Mouse (Mus musculus) T-helper 2 cell (primary cell): ENCODE data around the gene Dnhd1.

Source experiments
- in situ Hi-C: fragments of 300-600 bp; cut with MboI, MseI; formaldehyde crosslinking; loops from one replicate; pipeline ENCODE4 v1.15.1; 2025; ENCODE audit warnings: high pct_unique_total_duplicates

Dnhd1 gene

DNA sequence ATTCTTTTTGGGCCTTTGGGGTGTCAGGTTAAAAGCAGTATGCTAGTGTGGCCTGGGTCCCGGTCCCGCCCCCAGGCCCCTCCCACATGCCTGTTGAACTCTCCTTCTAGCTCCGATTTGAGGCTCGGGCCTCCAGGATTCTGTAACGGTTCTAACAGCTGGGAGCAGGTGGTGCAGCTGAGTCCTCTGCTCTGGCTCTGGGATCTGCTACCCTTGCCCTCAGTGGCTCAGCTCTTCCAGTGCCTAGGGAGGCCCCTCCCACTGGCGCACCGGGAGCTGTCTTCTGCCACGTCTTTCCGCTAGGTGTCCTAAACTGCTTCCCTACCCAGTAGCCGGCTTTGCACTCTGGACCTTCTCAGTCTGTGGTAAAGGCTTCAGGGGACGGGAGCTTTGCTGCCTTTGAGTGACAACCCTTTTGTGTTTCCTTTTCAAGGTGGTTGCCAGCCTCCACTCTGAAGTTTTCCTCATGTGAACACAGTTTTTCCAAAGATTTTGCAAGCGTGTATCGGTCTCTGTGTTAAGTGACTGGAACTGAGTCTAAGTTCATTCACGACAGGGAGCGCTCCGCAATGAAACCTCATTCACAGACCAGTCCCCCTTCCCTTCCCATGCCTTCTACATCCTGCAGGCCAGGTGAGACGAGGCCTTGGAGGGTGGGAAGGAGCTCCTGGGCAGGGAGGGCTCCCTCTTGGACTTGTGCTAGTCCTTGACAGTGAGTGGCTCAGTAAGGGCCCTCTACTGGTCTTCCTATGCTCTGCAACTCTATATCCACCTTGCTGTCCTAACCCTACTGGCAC is at the start of gene Dnhd1:
Gene Dnhd1 (plus strand): TSS at position 189 of the 797 bp plus-strand sequence.
- in situ Hi-C loops, result loop anchor here (5.0 to 10.0 kb wide), 2 partner anchors 76 to 144 kb away; no protein-coding TSS in a partner anchor

DNA sequence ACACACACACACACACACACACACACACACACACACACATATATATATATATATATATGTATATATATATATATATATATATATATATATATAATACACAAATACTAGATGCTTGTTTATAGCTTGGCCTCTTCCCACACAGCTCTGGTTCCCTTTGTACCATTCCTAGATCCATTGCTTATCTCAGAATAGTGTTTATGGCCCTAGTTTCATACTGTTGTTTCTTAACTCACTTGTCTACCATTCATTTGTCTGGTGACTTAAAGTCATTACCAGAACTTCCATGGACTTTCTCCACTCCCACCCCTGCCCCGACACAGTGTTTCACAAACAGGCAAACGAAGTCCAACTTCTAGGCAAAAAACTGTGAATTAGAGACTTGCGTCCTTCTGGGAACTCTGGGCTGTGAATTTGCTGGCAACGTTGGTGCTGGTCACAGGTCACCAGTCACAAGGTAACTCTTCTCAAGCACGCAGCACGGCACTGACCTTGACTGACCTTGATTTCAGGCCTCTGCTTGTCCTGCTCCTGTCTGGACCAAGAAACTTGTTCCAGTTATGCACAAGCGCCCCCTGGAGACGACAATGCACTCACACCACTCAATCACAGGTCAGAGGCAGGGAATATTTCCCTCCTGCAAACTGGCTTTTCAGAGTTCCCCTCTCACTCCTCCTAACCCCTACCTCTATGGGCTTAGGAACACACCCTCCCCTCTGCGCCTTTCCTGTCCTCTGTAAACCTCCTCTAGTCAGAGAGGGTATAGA is 47.6 kb upstream of the Dnhd1 start:
- in situ Hi-C loops, result no loop called here

DNA sequence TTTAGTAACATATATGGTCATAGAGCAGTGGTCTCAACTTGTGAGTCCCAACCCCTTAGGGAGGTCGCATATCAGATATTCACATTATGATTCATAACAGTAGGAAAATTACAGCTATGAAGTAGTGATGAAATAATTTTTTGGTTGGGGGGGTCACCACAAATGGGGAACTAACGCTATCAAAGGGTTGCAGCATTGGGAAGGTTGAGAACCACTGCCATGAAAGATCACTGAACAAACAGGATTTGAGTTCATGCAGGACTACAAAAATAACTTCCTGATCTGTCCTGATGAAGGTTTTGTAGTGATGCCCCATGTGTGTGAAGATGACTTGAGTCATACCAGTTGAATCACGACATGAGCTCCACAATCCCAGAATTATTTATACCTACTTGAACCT is 42.2 kb upstream of the Dnhd1 start:
- in situ Hi-C loops, result no loop called here

DNA sequence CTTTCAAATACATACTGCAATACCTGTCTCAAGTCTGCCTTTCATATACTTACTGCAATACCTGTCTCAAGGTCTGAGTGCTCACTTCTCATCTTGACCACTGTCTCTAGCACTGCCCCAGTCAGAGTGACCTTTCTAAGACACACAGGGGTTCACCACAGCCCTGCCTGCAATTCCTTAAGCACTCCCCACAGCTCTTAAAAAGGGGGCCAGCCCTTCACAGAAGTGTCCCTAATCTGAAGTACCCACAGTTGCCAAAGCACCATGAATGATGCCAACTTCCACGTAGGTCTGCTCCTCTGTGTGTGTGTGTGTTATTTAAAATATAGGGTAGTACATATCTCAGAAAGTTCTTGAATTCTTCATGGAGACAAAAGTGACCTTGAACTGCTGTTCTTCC is 38.9 kb upstream of the Dnhd1 start:
- in situ Hi-C loops, result no loop called here

DNA sequence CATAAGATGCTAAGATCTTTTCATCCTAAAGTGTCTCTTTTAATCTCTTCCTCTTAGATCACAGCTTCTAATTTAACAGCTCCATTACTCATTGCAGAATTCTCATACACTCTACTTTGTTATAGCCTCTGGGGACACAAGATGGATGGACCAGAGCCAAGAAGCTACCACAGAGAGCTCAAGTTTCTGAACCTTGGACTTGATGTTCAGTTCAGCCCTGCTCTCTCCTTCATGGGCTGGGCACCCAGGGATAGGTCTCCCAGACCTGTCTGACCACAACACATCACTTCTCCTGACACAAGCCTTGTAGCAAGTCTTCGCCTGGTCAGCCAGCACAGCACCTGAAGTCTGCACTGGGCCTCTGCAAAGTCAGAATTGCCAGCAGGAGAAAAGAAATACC is 36.2 kb upstream of the Dnhd1 start:
- in situ Hi-C loops, result no loop called here

DNA sequence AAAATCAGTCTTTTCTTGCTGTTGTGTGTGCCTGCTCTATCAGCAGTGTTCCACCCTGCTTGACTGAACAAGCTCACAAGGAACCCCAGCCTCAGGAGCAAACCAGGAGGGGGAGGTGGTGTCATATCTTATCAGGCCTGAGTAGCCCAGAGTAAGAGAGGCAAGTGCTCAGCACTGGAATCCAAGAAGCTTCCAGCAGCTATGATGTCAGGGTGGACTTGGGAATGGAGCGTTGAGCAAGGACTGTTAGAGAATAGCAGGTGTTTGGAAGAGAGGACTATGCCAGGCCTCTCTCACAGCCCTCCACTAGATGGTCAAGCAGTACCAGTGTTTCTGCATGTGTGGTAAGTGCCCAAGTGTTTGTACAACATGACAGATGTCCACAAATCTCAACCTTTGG is 34.9 kb upstream of the Dnhd1 start:
- in situ Hi-C loops, result no loop called here

DNA sequence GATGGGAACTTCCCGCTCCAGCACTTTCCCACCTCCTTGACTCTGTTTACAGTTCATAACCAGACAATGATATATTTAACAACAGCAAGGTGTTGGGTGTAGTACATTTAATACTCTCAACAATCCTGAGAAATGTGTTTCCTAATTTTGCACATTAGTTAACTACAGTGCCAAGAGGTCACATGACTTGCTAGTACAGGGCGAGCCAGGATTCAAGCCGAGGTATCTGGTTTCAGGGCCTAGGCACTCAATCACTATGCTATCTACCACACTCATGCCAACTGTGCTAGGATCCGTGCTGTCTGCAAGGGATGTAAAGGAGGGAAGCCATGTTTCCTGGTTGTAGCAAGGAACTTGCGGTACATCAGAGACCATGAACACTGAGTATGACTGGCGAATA is 34.1 kb upstream of the Dnhd1 start:
- in situ Hi-C loops, result no loop called here

DNA sequence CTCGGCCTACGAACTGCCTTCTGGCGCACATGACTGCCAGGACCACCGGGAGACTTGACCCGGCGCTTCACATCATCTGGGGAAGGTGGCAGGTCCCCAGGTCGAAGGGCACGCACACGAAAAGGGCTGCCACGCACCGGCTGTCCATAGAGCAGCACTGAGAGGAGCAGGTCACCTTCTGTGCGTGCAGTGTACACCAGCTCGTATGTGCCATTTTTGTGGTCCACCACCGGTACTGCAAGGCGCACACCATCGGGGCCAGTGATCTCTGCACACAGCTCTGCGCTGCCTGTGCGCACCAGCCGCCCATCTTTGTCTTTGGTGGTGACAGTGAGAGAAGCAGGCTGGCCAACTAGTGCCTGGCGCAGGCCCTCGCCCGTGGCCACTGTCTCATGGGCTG is 32.8 kb upstream of the Dnhd1 start:
- in situ Hi-C loops, result no loop called here

DNA sequence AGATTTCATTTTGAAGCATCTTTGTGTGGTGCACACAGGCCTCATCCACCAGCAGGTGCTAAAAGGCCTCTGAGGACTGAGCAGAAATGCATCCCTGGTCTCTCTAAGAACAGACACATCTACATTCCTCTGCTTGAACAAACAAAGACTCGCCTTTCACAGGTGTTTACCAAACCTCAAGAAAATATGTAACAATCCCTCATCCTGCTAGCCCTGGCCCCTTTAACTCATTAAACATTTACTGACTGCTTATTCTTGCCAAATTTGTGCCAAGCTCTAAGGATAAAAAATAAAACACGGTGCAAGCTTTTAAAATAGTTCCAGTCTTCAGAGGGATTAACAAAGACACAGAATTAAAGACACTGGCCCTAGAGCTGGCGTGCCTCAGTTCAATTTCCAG is 30.9 kb upstream of the Dnhd1 start:
- in situ Hi-C loops, result loop anchor here (10.0 kb wide), 1 partner anchor 215 kb away; the partner anchor contains the start of genes Cnga4 and Fam160a2

DNA sequence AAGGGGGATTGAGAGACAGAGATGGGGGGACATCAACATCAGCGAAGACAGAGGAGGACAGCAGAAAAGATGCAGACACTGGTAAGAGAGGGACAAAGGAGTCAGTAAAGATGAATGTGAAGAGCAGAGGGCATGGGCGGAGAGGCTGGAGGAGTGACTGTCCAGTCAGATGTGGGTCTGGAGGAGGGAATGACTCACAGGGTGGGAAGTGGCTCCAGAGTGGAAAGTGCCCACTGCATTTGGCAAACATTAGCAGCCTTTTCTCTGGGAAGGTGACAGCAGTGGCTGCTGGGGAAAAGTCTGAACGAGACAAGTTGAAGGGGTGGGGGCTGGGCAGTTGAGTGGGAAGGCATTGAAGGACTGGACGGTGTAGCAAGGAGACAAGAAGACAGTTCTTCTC is 29.6 kb upstream of the Dnhd1 start:
- in situ Hi-C loops, result loop anchor here (10.0 kb wide), 1 partner anchor 216 kb away; the partner anchor contains the start of genes Cnga4 and Fam160a2

DNA sequence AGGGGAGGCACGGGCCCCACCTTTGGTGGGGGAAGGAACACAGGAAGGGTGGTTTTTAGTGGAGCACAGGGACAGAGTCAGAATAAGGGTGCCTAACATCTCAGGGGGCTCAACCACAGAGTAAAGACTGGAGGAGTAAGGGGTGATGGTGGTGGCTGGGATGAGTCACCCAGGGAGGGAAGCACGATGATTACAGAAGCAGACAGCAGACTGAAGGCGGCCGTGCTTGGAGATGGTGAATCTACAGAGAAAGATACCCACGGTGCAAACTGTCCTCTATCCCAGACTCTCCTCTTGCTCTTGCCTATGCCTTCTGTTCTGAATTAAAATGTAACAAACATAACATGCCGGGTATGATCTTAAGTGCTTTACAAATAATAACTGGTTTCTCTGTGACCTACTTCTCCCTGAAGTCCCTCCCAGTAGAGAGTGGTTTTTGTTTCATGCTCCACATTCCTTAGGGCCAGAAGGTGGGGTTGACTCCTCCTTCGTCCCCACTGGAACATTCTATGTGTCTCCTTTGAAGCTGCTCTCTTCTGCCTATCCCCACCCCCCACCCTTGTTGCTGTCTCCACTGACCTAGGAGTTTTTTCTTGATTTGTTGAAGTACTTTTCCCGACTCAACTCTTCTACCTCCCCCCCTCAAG is 28.9 kb upstream of the Dnhd1 start:
- in situ Hi-C loops, result loop anchor here (10.0 kb wide), 1 partner anchor 217 kb away; the partner anchor contains the start of genes Cnga4 and Fam160a2

DNA sequence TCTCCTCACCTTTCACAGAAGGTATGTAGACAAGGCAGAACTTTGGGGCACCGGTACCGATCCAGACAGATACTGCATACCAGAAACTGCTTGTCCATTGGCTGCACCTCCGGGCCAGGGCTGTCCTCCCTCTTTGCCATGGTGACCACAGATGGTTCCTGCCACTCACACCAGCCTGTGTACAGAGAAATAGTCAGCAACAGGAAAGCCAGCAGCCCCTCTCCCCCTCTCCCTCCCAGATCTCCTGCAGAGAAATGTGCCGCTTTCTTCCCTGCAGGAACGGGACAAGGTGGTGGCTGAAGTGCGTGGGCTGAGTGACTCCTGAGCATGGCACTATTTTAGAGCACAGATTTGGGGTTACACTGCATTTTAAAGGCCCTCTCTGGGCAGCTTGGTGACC is 25.2 kb upstream of the Dnhd1 start:
- in situ Hi-C loops, result loop anchor here (10.0 kb wide), 1 partner anchor 221 kb away; the partner anchor contains the start of genes Cnga4 and Fam160a2

DNA sequence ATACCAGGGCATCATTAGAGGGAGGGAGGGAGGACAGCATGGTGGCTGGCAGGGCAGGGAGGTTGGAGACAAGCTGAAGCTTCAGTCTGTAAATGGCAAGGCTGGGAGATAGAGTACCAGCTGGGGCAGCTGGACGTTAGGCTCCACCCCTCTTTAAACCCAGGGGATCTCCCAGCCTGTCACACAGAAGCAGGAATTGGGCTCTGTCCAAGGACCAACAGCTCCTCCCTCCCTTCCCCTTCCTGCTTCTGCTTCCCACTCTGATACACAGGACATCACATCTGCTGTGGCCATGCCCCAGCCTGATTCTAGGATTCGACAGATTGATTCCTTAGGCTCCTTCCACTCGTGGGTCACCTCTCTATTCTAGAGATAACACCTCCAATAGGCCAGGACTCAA is 22.0 kb upstream of the Dnhd1 start:
- in situ Hi-C loops, result loop anchor here (10.0 kb wide), 1 partner anchor 224 kb away; the partner anchor contains the start of genes Cnga4 and Fam160a2

DNA sequence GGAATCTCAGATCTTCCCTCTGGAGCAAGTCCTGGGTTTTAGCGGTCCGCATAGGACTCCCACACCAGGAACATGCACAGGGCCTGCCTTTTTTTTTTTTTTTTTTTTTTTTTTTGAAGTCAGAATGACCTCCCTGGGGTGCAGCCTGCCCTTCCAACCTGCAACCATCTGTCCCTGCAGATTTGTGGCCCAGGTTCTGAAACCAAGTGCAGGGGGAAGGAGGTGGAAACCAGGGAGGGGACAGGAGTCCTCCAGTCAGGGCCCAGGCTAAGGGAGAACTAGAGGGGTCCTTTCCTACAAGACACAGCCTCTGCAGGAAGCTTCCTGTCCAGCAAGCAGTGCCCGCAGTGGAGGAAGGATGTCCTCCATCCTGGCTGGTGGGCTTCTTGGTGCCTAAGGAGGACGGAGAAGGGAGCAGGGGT is 18.1 kb upstream of the Dnhd1 start:
- in situ Hi-C loops, result no loop called here

DNA sequence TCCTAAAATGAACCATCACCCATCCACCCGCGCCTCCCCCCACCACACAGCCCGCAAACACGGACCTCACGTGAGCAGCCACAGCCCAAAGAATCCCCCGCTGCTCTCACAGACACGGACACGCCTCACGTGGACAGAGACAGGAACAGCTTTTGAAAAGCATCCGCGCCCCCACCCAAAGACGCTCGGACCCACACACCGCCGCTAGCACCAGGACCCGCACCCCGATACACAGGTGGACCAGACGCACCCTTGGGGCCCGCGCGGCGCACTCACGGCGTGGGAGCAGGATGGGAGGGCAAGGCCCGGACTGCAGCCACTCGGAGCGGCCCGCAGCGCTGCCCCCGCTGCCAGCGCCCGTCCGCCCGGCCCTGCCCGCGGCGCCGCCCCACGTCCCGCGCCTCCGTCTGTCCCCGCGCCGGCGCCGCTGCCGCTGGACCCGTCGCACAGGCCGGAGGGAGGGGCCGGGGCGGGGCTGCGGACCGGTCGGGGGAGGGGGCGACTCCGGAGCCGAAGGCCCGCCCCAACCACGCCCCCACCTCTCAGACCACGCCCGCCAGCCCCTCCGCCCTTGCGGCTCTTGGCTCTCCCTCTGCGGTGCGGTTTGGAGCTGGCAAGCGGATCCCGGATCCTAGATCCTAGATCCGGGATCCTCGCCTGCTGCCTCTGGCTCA is 17.4 kb upstream of the Dnhd1 start, which contains the start of gene Trim3:
Gene Trim3 (minus strand): TSS at position 445 of the 674 bp plus-strand sequence.
- in situ Hi-C loops, result no loop called here

DNA sequence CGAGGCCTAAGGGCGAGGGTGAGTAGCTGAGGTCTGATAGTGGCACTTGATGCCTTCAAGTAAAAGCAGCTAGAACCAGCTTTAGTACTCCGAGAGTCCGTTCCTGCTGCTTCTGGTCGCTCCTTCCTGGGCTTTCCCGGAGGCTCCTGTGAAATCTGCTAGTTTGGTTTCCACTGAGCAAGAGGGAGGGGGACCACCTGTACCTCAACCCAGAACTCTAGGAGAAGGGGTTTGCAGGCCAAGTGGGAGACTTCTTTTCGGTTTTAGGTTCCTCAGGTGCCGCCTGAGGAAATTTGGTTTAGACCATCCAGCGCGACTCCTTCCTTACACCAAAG is 16.9 kb upstream of the Dnhd1 start:
- in situ Hi-C loops, result no loop called here

DNA sequence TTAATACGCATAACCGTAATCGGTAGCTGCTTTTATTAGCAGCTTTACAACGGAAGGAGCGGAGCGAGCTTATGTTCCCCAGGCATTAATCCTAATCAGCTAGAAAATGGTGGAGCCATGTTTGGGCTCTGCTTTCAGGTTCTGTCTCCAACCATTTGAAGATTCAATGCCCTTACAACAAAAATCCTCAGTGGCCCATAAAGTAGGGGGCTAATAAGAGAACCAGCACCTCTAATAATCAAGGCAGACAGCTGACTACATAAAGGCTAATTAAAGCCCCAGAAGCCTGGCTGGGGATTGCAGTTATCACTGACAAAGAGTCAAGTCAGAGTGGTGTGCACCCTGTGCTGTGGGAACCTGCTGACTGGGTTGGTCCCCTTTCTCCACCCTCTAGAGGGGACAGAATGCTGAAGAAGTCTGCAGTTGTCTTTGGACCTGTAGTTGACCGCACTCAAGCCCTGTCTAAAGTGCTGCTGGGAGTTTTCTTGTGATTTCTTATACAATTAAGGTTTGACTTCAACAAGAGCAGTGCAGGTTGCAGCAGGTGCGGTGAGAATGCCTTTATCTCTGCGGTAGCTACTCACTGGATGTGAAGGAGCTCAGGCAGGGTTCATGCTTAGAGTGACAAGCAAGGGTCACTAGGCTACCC is 16.2 kb upstream of the Dnhd1 start:
- in situ Hi-C loops, result no loop called here

DNA sequence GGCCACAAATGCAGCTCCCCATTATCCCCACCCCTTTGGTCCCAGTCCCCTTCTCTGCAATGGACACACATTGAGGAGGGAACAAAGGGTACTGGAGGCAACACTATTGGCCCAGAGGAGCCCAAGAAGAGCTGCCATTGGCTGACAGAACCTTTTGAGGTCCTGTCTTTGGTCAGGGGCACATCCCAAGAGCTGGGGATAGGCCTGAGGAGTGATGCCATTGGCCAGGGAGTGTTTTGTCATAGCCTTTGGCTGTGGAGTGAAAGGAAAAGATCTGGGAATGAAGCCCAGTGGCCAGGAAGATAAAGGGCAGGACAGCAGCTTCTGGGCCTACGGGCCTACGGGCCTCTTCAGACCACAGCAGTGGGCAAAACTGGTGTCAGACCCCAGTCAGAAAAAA is 14.9 kb upstream of the Dnhd1 start:
- in situ Hi-C loops, result no loop called here

DNA sequence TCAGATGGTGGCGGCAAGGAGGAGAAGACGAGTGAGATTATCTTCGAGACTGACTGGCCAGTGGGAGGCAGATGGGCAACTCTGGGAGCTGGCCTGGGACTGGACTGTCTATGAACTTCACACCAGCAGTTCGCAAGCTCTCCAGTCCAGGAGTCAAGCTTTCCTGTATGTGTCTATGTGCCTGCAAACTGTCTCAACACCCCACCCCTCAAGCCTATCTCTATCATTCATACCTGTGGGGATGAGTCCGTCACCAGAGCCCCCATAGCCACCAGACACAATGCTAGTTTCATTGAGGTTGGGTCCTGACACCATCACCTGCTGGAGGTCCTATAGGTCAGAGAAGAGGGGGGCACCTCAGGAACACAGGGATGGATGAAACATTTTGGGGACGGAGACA is 11.9 kb upstream of the Dnhd1 start:
- in situ Hi-C loops, result no loop called here

DNA sequence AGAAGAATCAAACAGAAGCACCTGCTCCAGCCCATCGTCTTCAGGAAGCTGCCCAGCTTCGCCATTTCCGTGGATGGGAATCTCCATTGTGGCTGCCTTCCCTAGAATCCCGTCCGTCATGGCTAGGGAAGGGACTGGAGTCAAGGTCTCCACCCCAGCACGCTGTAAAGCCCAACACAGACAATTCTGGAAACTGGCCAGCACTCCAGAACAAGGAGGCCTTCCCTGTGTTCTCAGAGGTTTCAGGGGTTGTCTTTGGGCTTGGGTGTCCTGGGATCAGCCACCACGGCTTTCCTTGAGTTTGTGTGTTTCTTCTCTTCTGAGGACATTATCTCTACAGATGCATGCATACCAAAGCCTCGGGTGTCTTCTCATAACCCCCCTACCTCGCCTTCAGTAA is 11.3 kb upstream of the Dnhd1 start:
- in situ Hi-C loops, result no loop called here

DNA sequence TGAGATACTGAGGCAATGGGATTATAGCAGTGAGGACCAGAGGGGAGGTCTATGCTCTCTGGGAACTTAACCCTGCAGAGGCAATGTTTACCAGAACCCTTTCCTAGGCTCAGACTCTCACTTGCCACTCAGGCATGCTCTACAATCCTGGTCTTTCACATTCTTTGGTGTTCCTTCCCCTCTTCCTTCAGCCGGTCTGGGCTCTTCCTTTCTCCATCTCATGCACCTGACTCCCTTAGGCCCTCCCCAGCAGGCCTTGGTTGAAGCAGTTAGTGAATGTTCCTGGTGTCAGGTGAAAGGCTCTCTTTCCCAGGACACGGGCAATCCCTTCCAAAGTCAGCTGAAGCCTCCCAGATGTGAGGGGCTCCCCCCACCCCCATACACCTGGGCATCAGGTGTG is 10.9 kb upstream of the Dnhd1 start, which contains the start of gene Timm10b:
Gene Timm10b (plus strand): TSS at position 301 of the 400 bp plus-strand sequence.
- in situ Hi-C loops, result no loop called here
